Mouse (Mus musculus) G1E (cell line): ENCODE measurements around the gene Rpap2.

ENCODE experiments used
- CTCF ChIP-seq: IDR thresholded peaks from 2 replicates; pipeline ENCODE4 v1.5.1; 2012; ENCODE audit warnings: low read depth, low read length, inconsistent platforms, mixed read lengths
- GATA1 ChIP-seq: IDR thresholded peaks from 2 replicates; pipeline ENCODE4 v1.6.1; 2012; ENCODE audit warnings: borderline replicate concordance, low read length, inconsistent platforms, mixed read lengths
- GATA2 ChIP-seq: IDR thresholded peaks from 2 replicates; pipeline ENCODE4 v1.6.1; 2012; ENCODE audit warnings: low read depth, low read length, inconsistent platforms, borderline replicate concordance
- POLR2AphosphoS5 ChIP-seq: IDR thresholded peaks from 2 replicates; pipeline ENCODE4 v1.6.1; 2012; ENCODE audit warnings: low read depth, low read length, inconsistent platforms; ENCODE audit not compliant: insufficient replicate concordance
- TAL1 ChIP-seq: conservative IDR thresholded peaks from 2 replicates; pipeline ENCODE4 v1.6.1; 2012; ENCODE audit warnings: low read depth, low read length, inconsistent platforms, mixed read lengths

DNA sequence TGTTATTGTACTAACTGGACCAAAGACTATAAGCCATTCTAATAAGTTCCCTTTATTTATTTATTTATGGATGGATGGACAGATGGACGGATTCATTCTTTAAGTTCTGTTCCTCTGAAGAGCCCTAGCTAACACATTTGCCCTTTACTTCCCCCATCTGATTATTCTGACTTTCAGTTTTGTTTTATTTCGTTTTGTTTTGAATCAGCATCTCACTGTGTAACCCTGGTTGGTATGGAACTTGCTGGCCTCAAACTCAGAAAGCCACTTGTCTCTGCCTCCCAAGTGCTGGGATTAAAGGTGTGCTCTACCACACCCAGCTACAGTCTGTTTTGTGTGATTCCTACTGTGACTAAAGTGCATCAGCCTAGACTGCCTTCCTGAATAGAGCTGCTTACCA lies 48.8 kb downstream of the Rpap2 start:
- no peak for TF ChIP-seq CTCF
- TF ChIP-seq POLR2AphosphoS5: no peak
- TF ChIP-seq TAL1: no peak
- TF ChIP-seq GATA1: no peak
- no peak for TF ChIP-seq GATA2
